Mouse (Mus musculus) heart, embryonic 11.5 days (tissue): ENCODE data around the gene Cfap58. TPM values are rescaled to one million over a fixed set of nuclear protein-coding genes. Genes with fewer than 3 reads are reported as not detected.
A peak's percentile ranks its signal among the peaks of the same experiment; 100 is the strongest.

ENCODE experiments used
- ATAC-seq: fragments of 200-750 bp; cut with Nextera tagmentation; replicated peaks from 2 replicates; pipeline ENCODE4 v1.8.0; 2017; ENCODE audit warnings: moderate library complexity; ENCODE audit not compliant: insufficient number of reproducible peaks, low FRiP score, low TSS enrichment
- H3K27ac ChIP-seq: fragments of 300-500 bp; sonication (generic); 2 replicates; pipeline ENCODE4 v1.5.1; 2014; ENCODE audit warnings: mild to moderate bottlenecking, low read depth, low read length
- H3K27me3 ChIP-seq: fragments of 300-500 bp; sonication (generic); 2 replicates; pipeline ENCODE4 v1.6.1; 2014; ENCODE audit warnings: mild to moderate bottlenecking, low read length, mixed read lengths; ENCODE audit not compliant: control insufficient read depth, insufficient read depth
- H3K36me3 ChIP-seq: fragments of 300-500 bp; sonication (generic); 2 replicates; pipeline ENCODE4 v1.6.1; 2014; ENCODE audit warnings: mild to moderate bottlenecking, low read length, moderate library complexity, mixed read lengths; ENCODE audit not compliant: control insufficient read depth, insufficient read depth
- H3K4me1 ChIP-seq: fragments of 300-500 bp; sonication (generic); 2 replicates; pipeline ENCODE4 v1.6.1; 2014; ENCODE audit warnings: low read length; ENCODE audit not compliant: control insufficient read depth, insufficient read depth
- H3K4me2 ChIP-seq: fragments of 300-500 bp; sonication (generic); 2 replicates; pipeline ENCODE4 v1.6.1; 2014; ENCODE audit warnings: mild to moderate bottlenecking, moderate library complexity
- H3K4me3 ChIP-seq: fragments of 300-500 bp; sonication (generic); 2 replicates; pipeline ENCODE4 v1.5.1; 2014; ENCODE audit warnings: low read depth, low read length
- H3K9ac ChIP-seq: fragments of 300-500 bp; sonication (generic); 2 replicates; pipeline ENCODE4 v1.6.1; 2014; ENCODE audit warnings: mild to moderate bottlenecking, low read depth, low read length, moderate library complexity
- H3K9me3 ChIP-seq: fragments of 300-500 bp; sonication (generic); replicated peaks from 2 replicates; pipeline ENCODE4 v1.6.1; 2016; ENCODE audit warnings: low read length; ENCODE audit not compliant: control insufficient read depth
- WGBS: fragments of 180-500 bp; shearing (Covaris S2); extraction: QIAGEN DNeasy Blood & Tissue Kit; methylation state at CpG from one replicate; pipeline ENCODE4 v1.1.7; 2014; ENCODE audit not compliant: insufficient replicate concordance; 5-methylcytosine and 5-hydroxymethylcytosine counted together
- polyA plus RNA-seq: library from polyadenylated mRNA; unstranded; fragments of >200 nt; fragmentation: Nextera tagmentation; extraction: Ambion mirVana; gene quantifications from 2 replicates; pipeline ENCODE4 v1.2.1, GENCODE M21; 2014

Cfap58 gene
- polyA plus RNA-seq, 1 experiment from 2014 or later = 0.16 TPM

DNA sequence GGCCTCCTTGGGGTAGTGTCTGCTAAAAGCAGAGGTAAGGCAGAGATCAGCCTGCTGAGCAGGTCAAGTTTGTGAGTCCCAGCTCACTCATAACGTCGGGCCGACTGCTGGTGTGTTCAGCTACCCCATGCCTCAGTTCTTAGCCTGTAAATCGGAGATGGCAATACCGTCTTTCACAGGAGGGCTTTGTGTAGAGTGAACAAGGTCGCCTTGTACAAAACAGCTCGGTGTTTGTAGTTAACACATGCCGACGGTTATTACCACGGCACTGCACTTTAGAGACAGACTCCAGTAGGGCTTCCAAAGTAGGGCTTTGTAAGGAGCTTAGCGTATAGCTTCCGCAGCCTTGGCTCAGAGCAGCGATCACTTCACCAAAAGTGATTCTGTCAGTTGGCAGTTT lies 63.8 kb downstream of the Cfap58 start:
- Histone ChIP-seq H3K4me1 (no peaks in the 10 kb centered on the region), H3K27ac (no peak overlapping the region), H3K27me3 (0 out of 2 replicates have a peak, but pooled peaks cover 3% of the 10 kb centered on the region), H3K4me2 (no peak overlapping the region), H3K36me3 (no peaks in the 10 kb centered on the region), H3K4me3 (no peak overlapping the region), H3K9me3 (no peaks in the 10 kb centered on the region), H3K9ac (no peak overlapping the region)
- ATAC-seq = no peak
- WGBS = 84% methylated on average over 13 of the region's 13 CpGs

DNA sequence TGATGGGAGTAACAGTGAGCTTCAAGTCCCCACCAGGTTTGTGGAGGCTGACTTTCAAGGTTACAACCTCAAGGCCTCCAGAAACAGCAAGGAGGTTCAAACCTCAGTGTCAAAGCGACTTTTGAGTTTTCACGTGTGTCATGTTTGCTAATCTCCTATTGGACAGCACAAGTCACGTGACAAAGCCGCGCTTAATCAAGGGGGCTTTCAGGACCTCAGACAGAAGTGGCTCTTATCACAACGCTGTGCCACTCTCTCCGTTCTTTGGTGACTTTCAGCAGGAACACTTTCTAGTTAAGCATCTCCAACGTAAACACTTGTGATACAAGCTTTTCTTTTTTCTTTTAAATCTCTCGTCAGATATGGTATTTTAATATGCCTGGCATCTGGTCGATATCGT lies 64.3 kb downstream of the Cfap58 start:
- Histone ChIP-seq H3K4me2 (no peak overlapping the region), H3K9me3 (no peaks in the 10 kb centered on the region), H3K36me3 (no peaks in the 10 kb centered on the region), H3K27ac (no peak overlapping the region), H3K9ac (no peak overlapping the region), H3K27me3 (no peaks in the 10 kb centered on the region), H3K4me3 (no peak overlapping the region), H3K4me1 (no peaks in the 10 kb centered on the region)
- 61% methylated on average over 11 of the region's 11 CpGs for WGBS
- no peak for ATAC-seq

GRCm38 (mm10) chr19:48008771-48009413 lies 71.4 kb downstream of the Cfap58 start:
- 61% methylated on average over 12 of the region's 12 CpGs for WGBS
- ATAC-seq = no peak
- Histone ChIP-seq H3K27me3 (peaks cover 2% of the 10 kb centered on the region; the same call in 1 of the 2 replicates), H3K4me1 (no peaks in the 10 kb centered on the region), H3K9me3 (no peaks in the 10 kb centered on the region), H3K4me3 (no peak overlapping the region), H3K36me3 (no peaks in the 10 kb centered on the region), H3K9ac (no peak overlapping the region), H3K27ac (no peak overlapping the region), H3K4me2 (no peak overlapping the region)

GRCm38 (mm10) chr19:48009586-48010331 lies 72.3 kb downstream of the Cfap58 start:
- Histone ChIP-seq H3K27ac (no peak overlapping the region), H3K4me3 (no peak overlapping the region), H3K36me3 (no peaks in the 10 kb centered on the region), H3K4me2 (peak overlapping the region; percentile 2; the same call in 1 of the 2 replicates), H3K9me3 (no peaks in the 10 kb centered on the region), H3K27me3 (peaks cover 5% of the 10 kb centered on the region; the same call in 1 of the 2 replicates), H3K4me1 (no peaks in the 10 kb centered on the region), H3K9ac (no peak overlapping the region)
- 54% methylated on average over 15 of the region's 15 CpGs for WGBS
- ATAC-seq = no peak

DNA sequence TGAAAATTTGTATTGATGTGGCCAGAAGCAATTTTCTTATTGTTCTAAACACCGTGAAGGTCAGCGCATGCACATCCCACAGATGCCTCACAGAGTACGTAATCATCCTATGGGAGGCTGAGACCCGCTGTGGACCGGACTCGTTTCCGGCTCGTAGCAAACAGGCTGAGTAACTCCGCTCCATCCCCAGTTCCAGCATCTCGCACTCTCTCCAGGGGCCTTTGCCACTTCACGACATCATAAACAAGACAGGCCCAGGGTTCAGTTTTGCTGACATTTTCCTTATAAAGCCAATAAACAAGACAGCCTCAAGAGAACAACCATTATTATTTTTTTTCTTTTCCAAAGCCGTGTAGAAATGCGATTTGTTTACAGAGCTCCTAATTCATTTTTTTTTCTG lies 82.6 kb downstream of the Cfap58 start:
- no peak overlapping the region for H3K4me2 ChIP-seq
- H3K27me3 ChIP-seq = 0 out of 2 replicates have a peak, but pooled peaks cover 4% of the 10 kb centered on the region

DNA sequence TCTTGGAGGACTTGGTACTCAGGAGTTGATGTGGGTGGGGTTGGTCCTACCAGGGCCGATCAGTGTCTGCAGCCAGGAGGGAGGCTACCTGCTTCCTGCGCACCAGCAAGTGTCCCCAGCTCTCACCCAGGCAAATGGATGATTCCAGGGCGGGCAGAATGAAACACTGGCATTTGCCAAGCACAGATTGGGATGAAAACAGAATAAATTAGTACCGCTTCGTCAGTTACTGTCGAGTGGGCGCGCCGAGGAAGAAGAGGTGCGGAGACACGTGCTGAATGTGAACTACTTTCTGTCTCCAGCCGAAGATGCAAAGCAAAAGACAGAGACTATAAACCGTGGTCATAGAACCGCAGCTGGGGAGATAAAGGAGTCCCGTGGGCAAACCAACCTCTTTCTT lies 84.0 kb downstream of the Cfap58 start:
- Histone ChIP-seq H3K4me1 (0 out of 2 replicates have a peak, but pooled peaks cover 2% of the 10 kb centered on the region), H3K9me3 (no peaks in the 10 kb centered on the region), H3K4me3 (no peak overlapping the region), H3K4me2 (no peak overlapping the region), H3K36me3 (no peaks in the 10 kb centered on the region), H3K9ac (no peak overlapping the region), H3K27me3 (no peaks in the 10 kb centered on the region), H3K27ac (no peak overlapping the region)
- ATAC-seq = no peak
- WGBS = 86% methylated on average over 15 of the region's 15 CpGs

More for the DNA sequence above, 82.6 kb downstream of the Cfap58 start:
- no peaks in the 10 kb centered on the region for H3K36me3 ChIP-seq
- no peaks in the 10 kb centered on the region for H3K9me3 ChIP-seq
- 70% methylated on average over 13 of the region's 13 CpGs for WGBS
- no peak for ATAC-seq
- no peaks in the 10 kb centered on the region for H3K4me1 ChIP-seq
- no peak overlapping the region for H3K9ac ChIP-seq
- no peak overlapping the region for H3K4me3 ChIP-seq
- no peak overlapping the region for H3K27ac ChIP-seq

DNA sequence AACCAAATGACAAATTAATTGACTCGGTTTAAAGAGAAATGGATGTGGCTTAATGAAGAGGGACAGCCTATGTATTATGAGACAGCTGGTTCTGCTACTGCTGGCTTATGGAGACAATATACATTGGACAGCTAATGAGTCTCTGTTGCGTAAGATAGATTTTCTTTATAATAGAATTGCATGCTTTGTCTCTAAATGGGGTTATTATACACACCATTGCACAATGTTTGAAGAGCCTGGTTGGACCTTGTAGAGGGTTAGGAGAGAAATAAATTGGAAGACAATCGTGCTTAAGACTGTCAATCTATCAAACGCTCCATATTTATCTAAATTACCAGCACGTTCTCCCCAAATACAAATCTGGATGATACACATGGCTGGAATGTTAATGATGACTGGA lies 85.3 kb downstream of the Cfap58 start:
- no peak overlapping the region for H3K4me3 ChIP-seq
- H3K27ac ChIP-seq = no peak overlapping the region
- no peak overlapping the region for H3K9ac ChIP-seq
- H3K9me3 ChIP-seq = no peaks in the 10 kb centered on the region
- H3K4me1 ChIP-seq = 0 out of 2 replicates have a peak, but pooled peaks cover 9% of the 10 kb centered on the region
- H3K27me3 ChIP-seq = no peaks in the 10 kb centered on the region
- no peak for ATAC-seq
- WGBS = 85% methylated on average over 5 of the region's 5 CpGs
- H3K36me3 ChIP-seq = no peaks in the 10 kb centered on the region
- no peak overlapping the region for H3K4me2 ChIP-seq

DNA sequence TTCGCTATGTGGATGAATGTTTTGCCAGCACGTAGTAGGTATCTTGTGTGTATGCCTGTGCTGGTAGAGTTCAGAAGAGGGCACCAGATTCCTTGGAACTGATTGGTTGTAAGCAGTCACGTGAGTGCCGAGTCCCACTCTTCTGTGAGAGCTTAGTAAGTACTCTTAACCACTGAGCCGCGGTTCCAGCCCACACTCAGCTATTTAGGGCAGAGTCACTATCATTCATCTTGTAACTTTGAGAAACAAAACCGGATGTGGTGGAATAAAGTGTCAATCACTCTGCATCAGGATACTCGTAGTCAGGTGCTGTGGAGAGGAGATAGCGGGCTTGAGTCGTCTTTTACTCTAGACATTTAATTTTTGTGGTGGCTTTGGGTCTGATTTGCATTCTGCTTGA lies 86.3 kb downstream of the Cfap58 start:
- ATAC-seq = no peak
- H3K27ac ChIP-seq = no peak overlapping the region
- WGBS = 74% methylated on average over 10 of the region's 10 CpGs
- no peaks in the 10 kb centered on the region for H3K36me3 ChIP-seq
- no peak overlapping the region for H3K9ac ChIP-seq
- H3K9me3 ChIP-seq = no peaks in the 10 kb centered on the region
- 0 out of 2 replicates have a peak, but pooled peaks cover 9% of the 10 kb centered on the region for H3K4me1 ChIP-seq
- H3K4me3 ChIP-seq = no peak overlapping the region
- H3K4me2 ChIP-seq = no peak overlapping the region
- H3K27me3 ChIP-seq = no peaks in the 10 kb centered on the region
